Mouse (Mus musculus) thymus, postnatal 25 days (tissue): ENCODE data around the gene Rap1b.
"Not testable (repeated sequence)": the region's sequence is repeated elsewhere in the genome, so short reads cannot be mapped to it uniquely, and the experiment has no call there.

Experiments used
- DNase-seq: peaks from one replicate; pipeline ENCODE4 v3.0.0; 2022

Rap1b gene

DNA sequence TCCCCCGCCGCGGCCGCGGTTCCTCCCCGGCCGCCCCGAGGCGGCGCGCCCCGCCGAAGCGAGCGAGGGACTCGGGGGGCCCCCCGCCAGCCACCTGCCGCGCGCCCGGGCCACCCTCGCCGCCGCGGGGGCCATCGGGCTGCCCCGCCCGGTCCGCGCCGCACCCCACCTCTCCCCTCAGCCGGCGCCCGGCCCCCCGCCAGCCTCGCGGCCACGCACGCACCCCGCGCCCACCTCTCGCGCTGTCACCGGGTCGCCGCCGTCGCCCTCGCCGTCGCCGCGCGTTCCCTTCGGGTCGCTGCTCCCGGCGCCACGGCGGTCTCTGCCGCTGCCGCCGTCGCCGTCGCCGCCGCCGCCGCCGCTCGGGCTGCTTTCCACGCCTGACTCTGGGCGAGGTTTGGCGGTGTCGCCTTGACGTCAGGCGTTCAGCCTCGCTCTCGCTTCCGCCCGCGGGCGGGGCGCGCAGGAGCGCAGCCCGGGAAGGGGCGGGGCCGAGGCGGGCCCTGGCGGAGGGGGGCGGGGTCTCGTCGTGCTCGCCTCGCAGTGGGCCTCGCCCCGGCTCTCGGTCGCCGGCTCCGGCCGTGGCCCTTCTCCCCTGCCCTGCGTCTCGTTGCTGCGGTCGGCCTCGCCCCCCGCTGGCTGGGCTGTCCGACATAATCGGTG lies at the start of gene Rap1b:
Gene Rap1b (minus strand): TSS at position 439 of the 663 bp plus-strand sequence.
- peak; percentile 98 for DNase-seq

DNA sequence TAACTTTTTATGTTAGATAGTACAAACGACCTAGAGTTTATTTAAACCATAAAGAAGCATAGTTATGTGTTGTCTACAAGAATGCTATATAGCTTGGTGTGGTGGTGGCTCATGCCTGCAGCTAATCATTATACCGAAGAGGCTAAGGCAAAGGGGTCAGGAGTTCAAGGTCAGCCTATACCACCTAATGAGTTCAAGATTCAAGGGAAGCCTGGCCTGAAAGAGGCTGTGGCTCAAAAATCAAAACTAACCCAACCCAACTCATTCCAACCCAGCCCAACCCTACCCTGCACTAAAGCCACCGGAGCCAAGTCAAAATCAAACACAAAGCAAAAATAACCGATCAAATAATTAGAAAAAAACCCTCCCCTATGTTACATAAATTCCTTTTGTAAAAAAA lies 49.4 kb upstream of the Rap1b start:
- DNase-seq: no peak

DNA sequence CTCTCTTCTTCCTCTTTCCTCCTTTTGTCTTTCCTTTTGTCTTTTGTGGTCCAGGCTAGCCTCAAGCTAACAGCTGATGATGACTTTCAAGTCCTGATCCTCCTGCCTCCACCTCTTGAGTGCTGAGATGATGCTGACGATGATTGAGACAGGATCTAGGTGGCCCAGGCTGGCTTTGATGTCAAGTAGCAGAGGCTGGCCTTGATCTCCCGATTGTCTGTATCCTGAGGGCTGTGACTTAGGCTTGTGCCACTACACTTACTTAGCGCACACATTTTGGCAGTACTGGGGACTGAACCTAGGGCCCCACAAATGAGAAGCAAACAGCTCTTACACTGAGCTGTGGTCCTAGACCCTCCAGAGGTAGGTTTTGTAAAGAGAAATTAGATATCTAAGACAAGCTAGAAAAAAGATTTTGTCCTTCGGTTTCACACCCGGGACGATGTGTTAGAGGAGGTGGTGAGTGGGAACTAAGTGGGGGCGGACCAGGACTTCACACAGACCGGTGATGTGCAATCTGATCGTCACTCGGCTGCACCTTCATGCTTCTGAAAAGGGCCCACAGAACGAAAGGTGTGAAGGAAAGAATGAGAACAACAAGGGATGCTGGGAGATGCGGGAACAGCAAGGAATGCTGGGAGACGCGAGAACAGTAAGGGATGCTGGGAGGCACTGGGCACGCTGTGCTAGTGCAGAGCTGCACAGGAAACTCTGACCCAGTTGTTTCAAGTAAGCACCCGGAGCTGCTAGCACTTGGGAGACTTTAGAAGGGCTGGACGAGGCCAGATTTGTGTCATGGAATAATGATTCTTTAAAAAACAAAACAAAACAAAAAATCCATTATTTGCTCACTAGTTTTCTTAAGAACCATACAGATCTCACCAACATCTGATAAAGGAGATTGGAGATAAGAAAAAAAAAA lies 48.5 kb upstream of the Rap1b start:
- no peak for DNase-seq

- not testable (repeated sequence) for DNase-seq
Observed at GRCm38 (mm10) chr10:117893128-117893527, 47.3 kb upstream of the Rap1b start.

DNA sequence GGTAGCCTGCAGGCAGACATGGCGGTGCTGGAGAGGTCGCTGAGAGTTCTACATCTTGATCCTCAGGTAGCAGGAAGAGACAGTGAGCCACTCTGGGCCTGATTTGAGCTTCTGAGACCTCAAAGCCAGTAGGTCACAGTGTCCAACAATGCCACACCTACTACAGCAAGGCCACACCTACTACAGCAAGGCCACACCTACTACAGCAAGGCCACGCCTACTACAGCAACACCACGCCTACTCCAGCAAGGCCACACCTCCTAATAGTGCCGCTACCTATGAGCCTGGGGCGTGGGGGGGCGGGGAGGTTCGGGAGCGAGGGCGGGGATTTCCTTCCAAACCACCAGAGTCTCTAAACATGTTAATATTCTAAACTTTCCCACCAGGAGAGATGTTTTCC lies 45.5 kb upstream of the Rap1b start:
- DNase-seq: no peak

DNA sequence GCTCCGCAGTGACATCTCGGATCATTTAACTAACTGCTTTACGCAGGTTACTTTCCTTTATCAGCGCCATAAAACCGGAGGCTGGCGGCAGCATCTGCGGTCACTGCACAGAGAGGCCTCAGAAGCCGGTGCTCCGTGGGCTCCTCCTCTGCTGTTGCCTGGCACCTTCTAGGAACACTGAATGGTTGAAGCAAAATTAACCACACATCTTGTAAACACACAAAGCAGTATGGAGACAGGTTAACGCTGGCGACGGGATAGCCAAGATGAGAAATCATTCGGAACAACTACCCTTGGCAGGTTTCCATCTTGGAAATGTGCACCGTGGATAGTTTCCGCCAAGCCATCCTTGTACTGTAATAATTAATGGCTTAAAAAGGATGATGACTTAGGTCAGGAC lies 43.0 kb upstream of the Rap1b start:
- DNase-seq: no peak

DNA sequence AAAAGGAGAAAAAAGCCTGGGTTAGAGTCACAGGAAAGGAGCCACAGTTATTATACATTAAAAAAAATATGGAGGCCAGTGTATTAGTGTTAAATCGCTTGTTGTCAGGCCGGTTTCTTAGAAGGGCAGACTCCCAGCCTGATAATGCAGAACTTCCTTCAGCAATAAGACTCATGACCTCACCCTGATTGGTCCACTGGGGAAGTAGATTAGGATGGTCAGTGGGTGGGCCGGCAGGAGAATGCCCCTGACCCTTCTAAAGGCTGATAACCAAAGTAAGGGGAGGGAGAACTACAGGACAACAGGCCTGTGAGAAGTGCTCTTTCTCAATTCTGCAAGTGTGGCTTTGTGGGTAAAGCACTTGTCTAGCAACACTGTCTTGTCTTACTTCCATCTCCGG lies 39.5 kb upstream of the Rap1b start:
- no peak for DNase-seq

- no peak for DNase-seq
Observed at GRCm38 (mm10) chr10:117884760-117885159, 38.9 kb upstream of the Rap1b start.

GRCm38 (mm10) chr10:117883438-117883837 lies 37.6 kb upstream of the Rap1b start:
- no peak for DNase-seq

- DNase-seq: no peak
Observed at GRCm38 (mm10) chr10:117878628-117879027, 32.8 kb upstream of the Rap1b start.

DNA sequence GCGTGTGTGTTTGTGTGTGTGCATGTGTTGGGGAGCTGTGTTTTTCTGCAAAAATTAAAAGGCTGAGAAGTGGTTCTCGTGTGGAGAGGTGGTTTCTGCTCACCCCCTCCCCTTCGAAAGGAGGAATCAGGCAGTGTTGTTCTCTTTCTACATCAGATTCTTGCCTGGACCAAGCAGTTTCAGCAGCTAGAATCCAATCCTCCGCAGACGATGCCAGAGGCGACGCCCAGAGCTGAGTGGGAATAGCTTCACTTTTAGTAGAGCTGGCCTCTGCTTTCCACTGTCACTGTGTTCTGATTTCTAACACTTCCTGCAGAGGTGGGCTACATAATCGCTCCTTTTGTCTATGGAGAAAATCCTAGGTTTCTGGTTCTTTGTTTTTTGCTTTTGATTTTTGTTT lies 31.0 kb upstream of the Rap1b start:
- no peak for DNase-seq

- DNase-seq: no peak
Observed at GRCm38 (mm10) chr10:117876400-117876799, 30.6 kb upstream of the Rap1b start.

- no peak for DNase-seq
Observed at GRCm38 (mm10) chr10:117874936-117875335, 29.1 kb upstream of the Rap1b start.

DNA sequence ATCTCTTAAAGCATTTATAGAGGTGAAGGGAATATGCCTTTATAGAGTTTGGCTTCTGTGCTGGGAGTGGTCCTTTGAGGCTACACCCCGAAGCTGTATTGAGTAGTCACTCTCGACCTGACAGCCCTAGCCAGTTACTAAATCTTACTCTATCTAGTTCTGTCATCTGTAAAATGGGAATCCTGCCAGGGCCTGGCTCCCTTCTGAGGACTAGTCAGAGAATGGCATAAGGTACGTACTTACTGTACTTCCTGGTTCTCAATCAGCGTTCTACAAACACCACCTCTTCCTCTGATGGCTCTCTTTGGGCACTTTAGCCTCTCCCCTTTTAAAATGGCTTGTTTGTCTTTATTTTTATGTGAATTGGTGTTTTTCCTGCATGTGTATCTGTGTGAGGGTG lies 28.1 kb upstream of the Rap1b start:
- no peak for DNase-seq

DNA sequence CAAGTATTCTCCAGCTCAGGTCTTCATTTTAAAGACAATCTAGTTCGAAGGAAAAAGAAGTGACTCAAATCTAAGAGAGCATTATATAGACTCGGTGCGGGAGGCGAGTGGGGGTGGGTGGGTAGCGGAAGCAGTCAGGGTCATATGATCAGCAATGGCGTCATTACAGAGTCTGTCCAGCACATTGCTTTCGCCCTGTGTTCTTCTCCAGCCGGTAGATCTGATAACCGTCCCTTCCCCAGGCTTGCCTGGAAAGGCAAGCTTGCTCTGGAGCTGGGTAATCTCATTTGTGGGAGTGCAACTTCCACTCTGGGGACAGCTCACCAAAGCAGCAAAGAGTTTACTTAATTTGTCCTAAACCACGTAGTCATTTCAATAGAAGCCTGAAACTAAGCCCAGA lies 26.6 kb upstream of the Rap1b start:
- DNase-seq: no peak

- DNase-seq: no peak
Observed at GRCm38 (mm10) chr10:117867301-117867700, 21.5 kb upstream of the Rap1b start.

DNA sequence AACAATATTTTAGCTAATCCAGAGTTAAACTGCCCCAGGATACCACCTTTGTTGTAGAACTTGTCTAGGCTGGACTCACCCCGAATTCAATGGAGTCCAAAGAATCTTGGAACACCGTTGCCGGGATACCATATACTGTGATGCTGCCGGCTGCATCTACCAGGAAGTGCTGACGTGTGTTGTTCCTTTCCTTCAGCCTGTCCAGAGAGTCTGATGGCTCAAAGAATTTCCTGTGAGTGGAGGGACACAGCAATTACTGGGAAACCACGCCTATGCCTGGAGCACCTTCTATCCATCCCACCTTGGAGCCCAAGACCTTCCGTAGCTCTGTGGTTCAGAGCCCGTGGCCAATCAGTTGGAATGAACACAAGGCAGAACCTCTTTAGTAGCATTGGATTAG lies 20.8 kb upstream of the Rap1b start:
- DNase-seq: no peak

DNA sequence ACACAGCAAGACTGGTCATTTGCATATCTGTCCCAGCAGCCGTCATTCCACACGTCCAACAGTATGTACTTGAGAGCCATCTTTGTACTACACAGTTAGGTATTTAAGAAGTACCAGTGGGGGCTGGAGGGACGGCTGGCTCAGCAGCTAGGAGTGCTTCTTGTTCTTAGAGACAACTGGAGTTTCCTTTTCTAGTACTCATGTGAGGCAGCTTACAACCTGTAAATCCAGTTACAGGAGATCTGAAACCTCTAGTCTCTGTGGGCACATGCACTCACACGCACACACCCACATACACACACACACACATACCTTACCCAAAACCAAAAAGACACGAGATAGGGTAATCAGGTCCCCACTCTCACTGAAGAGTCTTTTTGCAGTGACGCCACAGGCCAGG lies 18.9 kb upstream of the Rap1b start:
- peak; percentile 45 for DNase-seq

DNA sequence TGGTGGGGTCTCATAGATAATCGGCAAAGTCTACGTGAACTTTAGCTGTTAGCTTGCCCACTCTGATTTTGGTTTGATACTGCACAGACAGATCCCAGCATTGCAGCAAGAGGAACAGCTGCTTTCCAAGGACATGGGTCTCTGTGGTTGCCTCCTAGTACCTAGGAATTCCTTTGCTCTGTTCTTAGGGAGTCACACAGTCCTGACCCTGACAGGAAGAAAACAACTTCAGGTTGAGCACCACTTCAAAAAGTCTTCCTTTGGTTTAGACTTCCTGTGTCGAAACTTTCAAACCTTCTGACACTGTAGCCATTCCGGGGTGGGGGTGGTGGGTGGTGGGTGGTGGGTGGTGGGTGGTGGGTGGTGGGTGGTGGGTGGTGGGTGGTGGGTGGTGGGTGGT lies 18.4 kb upstream of the Rap1b start:
- peak; percentile 42 for DNase-seq

GRCm38 (mm10) chr10:117862014-117862580 lies 16.3 kb upstream of the Rap1b start:
- DNase-seq: no peak

GRCm38 (mm10) chr10:117860958-117861357 lies 15.1 kb upstream of the Rap1b start:
- peak; percentile 74 for DNase-seq

DNA sequence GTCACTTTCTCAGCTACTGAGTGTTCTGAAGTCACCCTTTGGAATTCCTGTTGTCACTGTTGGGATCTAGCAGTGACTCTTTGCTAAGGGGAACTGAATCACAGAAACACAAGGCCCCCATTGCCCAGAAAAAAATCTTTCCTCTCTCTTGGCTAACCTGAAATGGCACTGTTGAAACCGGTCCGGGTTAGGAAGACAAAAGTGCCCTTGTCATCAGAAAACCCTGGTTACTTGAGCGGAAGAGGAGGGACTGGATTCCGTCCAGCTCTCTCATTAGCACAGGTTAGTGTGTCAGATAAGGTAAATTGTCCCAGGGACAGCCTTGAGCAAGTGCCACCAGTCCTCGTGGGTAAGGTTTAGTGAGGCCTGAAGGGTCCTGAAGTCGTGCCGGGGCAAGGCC lies 14.5 kb upstream of the Rap1b start:
- no peak for DNase-seq

DNA sequence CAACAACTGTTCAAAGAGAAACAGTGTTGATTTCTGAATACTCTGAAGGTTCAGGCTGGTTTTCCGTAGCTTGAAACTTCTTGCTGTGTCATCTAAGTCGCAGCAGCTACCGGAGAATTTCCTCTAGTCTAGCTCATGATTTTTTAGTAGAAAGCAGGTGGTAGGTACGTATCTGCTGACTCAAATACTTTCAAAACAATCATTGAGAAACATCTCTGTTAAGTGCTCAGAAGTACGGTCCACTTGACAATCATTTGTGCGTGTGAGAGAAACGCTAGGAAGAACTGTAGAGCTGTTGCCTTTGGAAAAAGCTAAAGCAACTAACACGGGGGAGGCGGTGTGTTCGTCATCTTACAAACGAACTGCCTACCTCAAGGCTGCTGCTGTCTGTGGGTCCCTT lies 14.0 kb upstream of the Rap1b start:
- no peak for DNase-seq

DNA sequence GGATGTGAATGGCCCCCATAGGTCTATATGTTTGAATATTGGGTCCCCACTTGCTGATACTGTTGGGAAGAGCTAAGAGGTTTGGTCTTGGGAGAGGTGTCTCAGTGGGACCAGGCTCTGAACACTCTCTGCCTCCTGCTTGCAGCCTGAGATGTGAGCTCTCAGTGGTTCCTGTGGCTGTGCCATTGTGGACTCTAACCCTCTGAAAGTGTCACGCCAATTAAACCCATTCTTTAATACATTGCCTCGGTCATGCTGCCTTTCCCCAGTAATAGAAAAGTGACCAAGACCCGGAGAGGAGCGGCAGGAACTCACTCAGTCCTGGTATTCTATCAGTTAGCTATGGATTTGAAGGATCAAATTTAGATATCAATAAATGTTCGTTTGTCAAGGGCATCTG lies 12.4 kb upstream of the Rap1b start:
- no peak for DNase-seq
